Mouse (Mus musculus): ENCODE data around the gene Dnah7b. TPM values are rescaled to one million over a fixed set of nuclear protein-coding genes. Genes with fewer than 3 reads are reported as not detected.
"Not testable (repeated sequence)": the region's sequence is repeated elsewhere in the genome, so short reads cannot be mapped to it uniquely, and the experiment has no call there.

The Dnah7b gene
- total RNA-seq, 1 experiment from 2014 or later, result 4.9 TPM

- not testable (repeated sequence) for DNase-seq
These were observed 228.3 kb downstream of the Dnah7b start for GRCm38 (mm10) chr1:46294451-46294850.

GRCm38 (mm10) chr1:46325942-46326341 is 259.8 kb downstream of the Dnah7b start:
- not testable (repeated sequence) for DNase-seq

GRCm38 (mm10) chr1:46345301-46345700 is 279.2 kb downstream of the Dnah7b start:
- DNase-seq, result not testable (repeated sequence)

- not testable (repeated sequence) for DNase-seq
These were observed 314.5 kb downstream of the Dnah7b start for GRCm38 (mm10) chr1:46380641-46381040.

GRCm38 (mm10) chr1:46394681-46395297 is 328.7 kb downstream of the Dnah7b start:
- not testable (repeated sequence) for DNase-seq

- peak; percentile 27 for DNase-seq
These were observed 342.4 kb downstream of the Dnah7b start for GRCm38 (mm10) chr1:46408324-46409115.

- not testable (repeated sequence) for DNase-seq
These were observed 348.7 kb downstream of the Dnah7b start for GRCm38 (mm10) chr1:46414798-46415197.

GRCm38 (mm10) chr1:46416946-46417345 is 350.8 kb downstream of the Dnah7b start:
- not testable (repeated sequence) for DNase-seq

- not testable (repeated sequence) for DNase-seq
These were observed 352.9 kb downstream of the Dnah7b start for GRCm38 (mm10) chr1:46418966-46419365.

Other genes with a start within 250 kb of the Dnah7b start
- gene Gm5269, start 176.0 kb upstream of the Dnah7b start, total RNA-seq (2021), result not detected in 2 replicates
- gene Slc40a1, start 139.8 kb upstream of the Dnah7b start, total RNA-seq (2021), result 11.1 and 11.8 TPM in 2 replicates

Measured in adrenal gland, postnatal 25 days (tissue).